13 mouse cellular contexts compared by ENCODE assay signal in genomic region chr9:108754423-108754822, GRCm38 (mm10). TPM values are rescaled to one million over a fixed set of nuclear protein-coding genes. Genes with fewer than 3 reads are reported as not detected.
DNase-seq lines count a peak whose midpoint lies in the region; ATAC-seq and TF ChIP-seq lines count a peak whose summit lies in the region.
"Had no signal": no experiment of that assay in that cellular context is flagged by ENCODE, and none has a peak within 500 bp of the region (broad histone marks: within the 10 kb centered on the region; RNA-seq: fewer than 3 reads in every experiment).

No protein-coding gene starts in this region.

- no peak for TF ChIP-seq CTCF in kidney, adult 2 months (conservative IDR thresholded peaks at IDR 0.05; ENCODE audit: insufficient read depth, insufficient read length, low read depth, low read length)

- DNase-seq in kidney, adult 2 months, result peak; percentile 80
- DNase-seq in kidney, postnatal 36 days, result peak; percentile 52 to 73
- peak; percentile 49 to 59 for DNase-seq in left cerebral cortex, postnatal 14 days (ENCODE audit: low spot score in 2 of 2)
- DNase-seq: gastrocnemius, postnatal 10 days; liver had no signal

- H3K4me1 ChIP-seq in hindbrain, embryonic 13.5 days (replicated peaks), result no peaks in the 10 kb centered on the region
- no peaks in the 10 kb centered on the region for H3K4me1 ChIP-seq in hindbrain, embryonic 16.5 days (ENCODE audit: control insufficient read depth, insufficient read depth, low read depth, low read length)
- peaks cover 17% of the 10 kb centered on the region; the same call in 1 of the 2 replicates for H3K4me1 ChIP-seq in kidney, adult 2 months (ENCODE audit: control insufficient read depth, insufficient read depth, low read length)
- no peaks in the 10 kb centered on the region; the same call in 1 of the 2 replicates for H3K4me1 ChIP-seq in forebrain, embryonic 16.5 days (replicated peaks; ENCODE audit: control insufficient read depth, insufficient read depth, low read length)
- peaks cover 1% of the 10 kb centered on the region; the same call in 1 of the 2 replicates for H3K4me1 ChIP-seq in heart, embryonic 12.5 days (replicated peaks)
- H3K4me1 ChIP-seq: embryonic facial prominence, embryonic 13.5 days had no signal

- WGBS in hindbrain, embryonic 13.5 days, result 89% methylated on average over 5 of the region's 5 CpGs
- 88% methylated on average over 5 of the region's 5 CpGs for WGBS in hindbrain, embryonic 16.5 days
- WGBS in kidney, adult 2 months, result 52% methylated on average over 5 of the region's 5 CpGs
- 91% methylated on average over 5 of the region's 5 CpGs for WGBS in forebrain, embryonic 16.5 days
- 89% methylated on average over 5 of the region's 5 CpGs for WGBS in heart, embryonic 12.5 days

- peaks cover 4% of the 10 kb centered on the region; the same call in 1 of the 2 replicates for H3K36me3 ChIP-seq in hindbrain, embryonic 13.5 days
- H3K36me3 ChIP-seq in hindbrain, embryonic 16.5 days (ENCODE audit: control insufficient read depth, insufficient read depth, low read length), result no peaks in the 10 kb centered on the region
- no peaks in the 10 kb centered on the region for H3K36me3 ChIP-seq in kidney, adult 2 months (ENCODE audit: control insufficient read depth, insufficient read depth, low read length)
- no peaks in the 10 kb centered on the region for H3K36me3 ChIP-seq in forebrain, embryonic 16.5 days (ENCODE audit: control insufficient read depth, insufficient read depth)
- no peaks in the 10 kb centered on the region for H3K36me3 ChIP-seq in heart, embryonic 12.5 days

- 0 out of 2 replicates have a peak overlapping the region, but pooled peaks have one; percentile 24 for H3K9ac ChIP-seq in hindbrain, embryonic 13.5 days
- H3K9ac ChIP-seq in hindbrain, embryonic 16.5 days (ENCODE audit: low read depth, low read length), result no peak overlapping the region
- H3K9ac ChIP-seq in forebrain, embryonic 16.5 days (replicated peaks; ENCODE audit: low read depth, low read length), result no peak overlapping the region
- H3K9ac ChIP-seq in heart, embryonic 12.5 days, result no peak overlapping the region
- H3K9ac ChIP-seq: embryonic facial prominence, embryonic 13.5 days had no signal

- H3K9me3 ChIP-seq in hindbrain, embryonic 13.5 days, result no peaks in the 10 kb centered on the region
- H3K9me3 ChIP-seq in hindbrain, embryonic 16.5 days (ENCODE audit: control insufficient read depth, low read length), result no peaks in the 10 kb centered on the region
- H3K9me3 ChIP-seq in forebrain, embryonic 16.5 days (ENCODE audit: control insufficient read depth, low read length), result no peaks in the 10 kb centered on the region
- no peaks in the 10 kb centered on the region; the same call in 1 of the 2 replicates for H3K9me3 ChIP-seq in heart, embryonic 12.5 days (replicated peaks)

- no peak overlapping the region for H3K27ac ChIP-seq in hindbrain, embryonic 13.5 days
- H3K27ac ChIP-seq in hindbrain, embryonic 16.5 days (ENCODE audit: low read depth, low read length), result no peak overlapping the region
- H3K27ac ChIP-seq in kidney, adult 2 months (ENCODE audit: insufficient read depth, low read depth, low read length), result peak overlapping the region; percentile 89
- H3K27ac ChIP-seq in forebrain, embryonic 16.5 days (ENCODE audit: low read length), result no peak overlapping the region
- H3K27ac ChIP-seq in heart, embryonic 12.5 days (ENCODE audit: poor library complexity, severe bottlenecking), result no peak overlapping the region
- H3K27ac ChIP-seq: embryonic facial prominence, embryonic 13.5 days had no signal

- ATAC-seq in hindbrain, embryonic 13.5 days (ENCODE audit: low FRiP score), result no peak
- ATAC-seq in hindbrain, embryonic 16.5 days, result no peak
- ATAC-seq in forebrain, embryonic 16.5 days, result no peak
- ATAC-seq in heart, embryonic 12.5 days (ENCODE audit: insufficient number of reproducible peaks, low FRiP score), result no peak
- ATAC-seq in CD4-positive, CD25-positive, alpha-beta regulatory T cell, adult 4 months, result no peak
- ATAC-seq: lung, postnatal 0 days had no signal

- intact Hi-C loops in left cerebral cortex, postnatal 14 days (cut with DNase I), result loop anchor here (5.0 kb wide), 1 partner anchor 53 kb away; the partner anchor contains the start of gene Nckipsd

- no peak for TF ChIP-seq POLR2A in kidney, adult 2 months (IDR thresholded peaks at IDR 0.05; ENCODE audit: low read depth, low read length)

- H3K4me2 ChIP-seq in hindbrain, embryonic 13.5 days, result no peak overlapping the region
- H3K4me2 ChIP-seq in hindbrain, embryonic 16.5 days (ENCODE audit: low read length), result no peak overlapping the region
- H3K4me2 ChIP-seq in forebrain, embryonic 16.5 days (ENCODE audit: low read length), result no peak overlapping the region
- no peak overlapping the region for H3K4me2 ChIP-seq in heart, embryonic 12.5 days
- H3K4me2 ChIP-seq: embryonic facial prominence, embryonic 13.5 days; heart, embryonic 11.5 days had no signal

- no peaks in the 10 kb centered on the region for H3K27me3 ChIP-seq in hindbrain, embryonic 13.5 days
- no peaks in the 10 kb centered on the region for H3K27me3 ChIP-seq in hindbrain, embryonic 16.5 days (replicated peaks; ENCODE audit: control insufficient read depth, insufficient read depth, low read length)
- H3K27me3 ChIP-seq in kidney, adult 2 months (replicated peaks; ENCODE audit: control insufficient read depth, insufficient read depth, low read length), result no peaks in the 10 kb centered on the region
- no peaks in the 10 kb centered on the region for H3K27me3 ChIP-seq in forebrain, embryonic 16.5 days (replicated peaks; ENCODE audit: control insufficient read depth, insufficient read depth, low read length)
- H3K27me3 ChIP-seq in heart, embryonic 12.5 days (replicated peaks), result no peaks in the 10 kb centered on the region
- H3K27me3 ChIP-seq: embryonic facial prominence, embryonic 13.5 days had no signal

- no peak overlapping the region for H3K4me3 ChIP-seq in hindbrain, embryonic 13.5 days
- no peak overlapping the region for H3K4me3 ChIP-seq in hindbrain, embryonic 16.5 days (ENCODE audit: low read length)
- H3K4me3 ChIP-seq in kidney, adult 2 months (ENCODE audit: insufficient read depth, low read depth, low read length), result no peak overlapping the region
- no peak overlapping the region for H3K4me3 ChIP-seq in forebrain, embryonic 16.5 days (replicated peaks; ENCODE audit: low read length)
- H3K4me3 ChIP-seq in heart, embryonic 12.5 days, result no peak overlapping the region
- H3K4me3 ChIP-seq: embryonic facial prominence, embryonic 13.5 days had no signal

RNA-seq across cellular contexts. Expression of gene Ip6k2, which starts 29.2 kb away (rescaled TPM):
- 222 and 228 TPM in 2 replicates for polyA plus RNA-seq in hindbrain, embryonic 13.5 days (2015; fragmentation: Nextera tagmentation; extraction: Ambion mirVana)
- 178 and 185 TPM in 2 replicates for polyA plus RNA-seq in hindbrain, embryonic 16.5 days (2015; fragmentation: Nextera tagmentation; extraction: Ambion mirVana)
- polyA plus RNA-seq in kidney, adult 2 months (2012; rRNA removed), result 68.3 and 78.0 TPM in 2 replicates
- total RNA-seq in left cerebral cortex, postnatal 14 days (2021), result 100 to 1,000 TPM; 149 to 153 TPM
- polyA plus RNA-seq in forebrain, embryonic 16.5 days (2015; fragmentation: Nextera tagmentation; extraction: Ambion mirVana), result 183 and 224 TPM in 2 replicates
- polyA plus RNA-seq in heart, embryonic 12.5 days (2016; fragmentation: Nextera tagmentation; extraction: Ambion mirVana), result 45.1 and 47.7 TPM in 2 replicates
- 10 to 100 TPM; 20.1 to 27.6 TPM for polyA plus RNA-seq in CD4-positive, CD25-positive, alpha-beta regulatory T cell, adult 4 months (2017; shearing (Covaris generic))

RNA-seq across cellular contexts. Expression of gene Nckipsd, which starts 53.7 kb away (rescaled TPM):
- 25.9 and 30.7 TPM in 2 replicates for polyA plus RNA-seq in hindbrain, embryonic 13.5 days (2015; fragmentation: Nextera tagmentation; extraction: Ambion mirVana)
- polyA plus RNA-seq in hindbrain, embryonic 16.5 days (2015; fragmentation: Nextera tagmentation; extraction: Ambion mirVana), result 32.2 and 35.1 TPM in 2 replicates
- 19.1 and 24.1 TPM in 2 replicates for polyA plus RNA-seq in kidney, adult 2 months (2012; rRNA removed)
- 10 to 100 TPM; 39.1 to 44.7 TPM for total RNA-seq in left cerebral cortex, postnatal 14 days (2021)
- 20.5 and 35.1 TPM in 2 replicates for polyA plus RNA-seq in forebrain, embryonic 16.5 days (2015; fragmentation: Nextera tagmentation; extraction: Ambion mirVana)
- 8.9 and 9.2 TPM in 2 replicates for polyA plus RNA-seq in heart, embryonic 12.5 days (2016; fragmentation: Nextera tagmentation; extraction: Ambion mirVana)
- polyA plus RNA-seq in CD4-positive, CD25-positive, alpha-beta regulatory T cell, adult 4 months (2017; shearing (Covaris generic)), result 1 to 10 TPM; 7.5 to 7.8 TPM
